Mouse (Mus musculus): ENCODE measurements around the gene BC034090. TPM values are rescaled to one million over a fixed set of nuclear protein-coding genes. Genes with fewer than 3 reads are reported as not detected.
A peak's percentile ranks its signal among the peaks of the same experiment; 100 is the strongest.

BC034090 gene
- polyA plus RNA-seq, 1 experiment = 92.2 TPM

DNA sequence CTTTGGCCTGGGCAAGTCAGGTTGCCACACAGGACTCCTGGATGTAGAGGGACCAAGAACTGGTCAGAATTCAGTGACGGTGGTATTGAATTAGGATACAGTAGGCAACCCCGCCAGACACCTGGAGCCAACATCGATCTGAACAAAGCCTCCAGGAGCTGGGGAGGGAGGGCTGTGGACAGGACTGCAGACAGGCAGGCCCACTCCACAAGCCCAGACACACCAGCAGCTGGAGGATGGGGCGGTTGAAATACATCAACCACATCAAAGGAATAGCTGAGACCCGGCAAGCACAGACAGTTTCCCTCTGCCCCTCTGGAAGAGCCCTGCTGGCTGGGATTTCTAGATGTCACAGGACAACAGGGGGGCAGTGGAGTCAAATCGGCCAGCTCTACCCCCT is 27.4 kb downstream of the BC034090 start:
- Histone ChIP-seq H3K27ac (ENCODE audit: insufficient read depth, low read depth, low read length) (peak overlapping the region; percentile 26), H3K4me1 (ENCODE audit: control insufficient read depth, insufficient read depth, low read length) (peaks cover 34% of the 10 kb centered on the region; the same call in 1 of the 2 replicates), H3K4me3 (ENCODE audit: insufficient read depth, low read depth, low read length) (no peak overlapping the region), H3K27me3 (replicated peaks; ENCODE audit: control insufficient read depth, insufficient read depth, low read length) (no peaks in the 10 kb centered on the region), H3K36me3 (ENCODE audit: control insufficient read depth, insufficient read depth, low read length) (peaks cover 2% of the 10 kb centered on the region; the same call in 1 of the 2 replicates)
- no peak for TF ChIP-seq CTCF (conservative IDR thresholded peaks at IDR 0.05; ENCODE audit: insufficient read depth, insufficient read length, low read depth, low read length)
- no peak for TF ChIP-seq POLR2A (IDR thresholded peaks at IDR 0.05; ENCODE audit: low read depth, low read length)
- 51% methylated on average over 6 of the region's 6 CpGs for WGBS
- no peak for DNase-seq

DNA sequence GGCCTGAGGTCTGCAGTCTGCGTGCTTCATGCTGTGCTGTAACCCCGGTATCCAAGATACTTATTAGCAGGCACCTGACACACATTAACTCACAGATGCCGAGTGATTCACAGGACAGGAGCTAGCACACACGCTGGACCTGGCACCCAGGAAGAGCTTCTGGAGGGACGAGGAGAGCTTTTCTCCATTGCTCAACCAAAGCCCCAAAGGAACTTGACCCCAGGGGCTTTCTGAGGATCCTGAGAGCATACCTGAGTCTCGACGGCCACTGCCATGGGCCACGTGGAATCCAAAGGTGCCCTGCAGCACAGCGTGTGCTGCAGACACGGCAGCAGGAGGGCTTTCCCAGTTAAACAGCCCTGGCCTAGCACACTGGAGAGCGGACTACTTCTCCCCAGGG is 27.9 kb downstream of the BC034090 start:
- Histone ChIP-seq H3K27me3 (replicated peaks; ENCODE audit: control insufficient read depth, insufficient read depth, low read length) (no peaks in the 10 kb centered on the region), H3K36me3 (ENCODE audit: control insufficient read depth, insufficient read depth, low read length) (peaks cover 2% of the 10 kb centered on the region; the same call in 1 of the 2 replicates), H3K27ac (ENCODE audit: insufficient read depth, low read depth, low read length) (peak overlapping the region; percentile 26), H3K4me1 (ENCODE audit: control insufficient read depth, insufficient read depth, low read length) (peaks cover 34% of the 10 kb centered on the region; the same call in 1 of the 2 replicates), H3K4me3 (ENCODE audit: insufficient read depth, low read depth, low read length) (no peak overlapping the region)
- TF ChIP-seq POLR2A (IDR thresholded peaks at IDR 0.05; ENCODE audit: low read depth, low read length) = no peak
- no peak for TF ChIP-seq CTCF (conservative IDR thresholded peaks at IDR 0.05; ENCODE audit: insufficient read depth, insufficient read length, low read depth, low read length)
- DNase-seq = peak; percentile 89
- 37% methylated on average over 11 of the region's 11 CpGs for WGBS

DNA sequence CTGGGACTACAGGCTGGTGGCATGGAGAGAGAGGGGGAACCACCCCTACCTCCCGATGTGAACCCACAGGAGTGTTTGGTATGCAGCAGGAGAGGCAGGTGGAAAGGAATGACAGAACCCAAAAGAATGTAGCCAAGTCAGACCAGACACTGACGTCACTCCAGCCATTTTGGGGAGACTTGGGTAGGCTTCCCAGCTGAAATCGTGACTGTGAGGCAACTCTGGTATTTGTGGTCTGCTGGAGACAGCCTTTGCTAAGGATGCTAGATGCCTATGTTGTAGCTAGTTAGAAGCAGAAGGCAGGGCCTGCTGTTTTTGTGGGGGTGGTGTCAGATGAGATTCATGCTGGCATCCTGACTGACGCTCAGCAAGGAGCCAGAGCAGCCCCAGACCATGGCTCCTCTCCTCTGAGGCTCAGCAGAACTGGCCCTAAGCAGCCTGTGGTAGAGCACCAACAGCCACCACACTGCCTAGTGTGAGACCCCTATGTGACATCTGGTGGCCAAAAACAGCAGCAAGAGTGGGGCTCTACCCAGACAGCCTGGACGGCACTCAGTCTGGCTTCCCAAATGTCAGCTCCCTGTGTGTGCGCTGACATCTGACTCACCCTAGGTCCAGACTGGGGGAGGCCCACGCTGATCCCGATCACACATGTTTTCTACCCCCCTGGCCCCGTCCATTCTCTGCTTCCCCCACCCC is 29.0 kb downstream of the BC034090 start:
- WGBS = 49% methylated on average over 9 of the region's 9 CpGs

DNA sequence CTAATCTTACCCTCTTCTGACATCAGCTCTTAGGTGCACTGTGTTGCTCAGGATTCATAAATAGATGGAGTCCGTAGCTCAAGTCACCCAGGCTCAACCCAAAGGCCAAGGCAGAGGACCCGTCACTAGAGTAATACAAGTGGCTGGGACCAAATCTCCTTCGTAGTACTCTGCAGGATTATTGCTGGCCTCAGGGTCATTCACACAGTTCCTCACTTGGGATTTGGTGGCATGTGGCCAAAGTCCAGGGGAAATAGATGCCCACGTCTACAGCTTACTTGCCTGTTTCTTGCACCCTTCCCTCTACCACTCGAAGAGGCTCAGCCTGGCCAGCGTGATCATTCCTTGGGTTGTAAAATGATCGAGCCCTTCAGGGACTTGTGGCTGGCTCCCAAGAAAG is 30.3 kb downstream of the BC034090 start:
- H3K36me3 ChIP-seq (ENCODE audit: control insufficient read depth, insufficient read depth, low read length) = peaks cover 2% of the 10 kb centered on the region; the same call in 1 of the 2 replicates
- H3K27me3 ChIP-seq (replicated peaks; ENCODE audit: control insufficient read depth, insufficient read depth, low read length) = no peaks in the 10 kb centered on the region
- no peak overlapping the region for H3K27ac ChIP-seq (ENCODE audit: insufficient read depth, low read depth, low read length)
- TF ChIP-seq CTCF (conservative IDR thresholded peaks at IDR 0.05; ENCODE audit: insufficient read depth, insufficient read length, low read depth, low read length) (no peak), POLR2A (IDR thresholded peaks at IDR 0.05; ENCODE audit: low read depth, low read length) (no peak)
- peak; percentile 56 for DNase-seq
- H3K4me3 ChIP-seq (ENCODE audit: insufficient read depth, low read depth, low read length) = no peak overlapping the region
- WGBS = 37% methylated on average over 7 of the region's 7 CpGs
- H3K4me1 ChIP-seq (ENCODE audit: control insufficient read depth, insufficient read depth, low read length) = peaks cover 28% of the 10 kb centered on the region; the same call in 1 of the 2 replicates

More for the DNA sequence above, 29.0 kb downstream of the BC034090 start:
- Histone ChIP-seq H3K27ac (ENCODE audit: insufficient read depth, low read depth, low read length) (no peak overlapping the region), H3K36me3 (ENCODE audit: control insufficient read depth, insufficient read depth, low read length) (peaks cover 2% of the 10 kb centered on the region; the same call in 1 of the 2 replicates), H3K27me3 (replicated peaks; ENCODE audit: control insufficient read depth, insufficient read depth, low read length) (no peaks in the 10 kb centered on the region), H3K4me3 (ENCODE audit: insufficient read depth, low read depth, low read length) (no peak overlapping the region), H3K4me1 (ENCODE audit: control insufficient read depth, insufficient read depth, low read length) (peaks cover 34% of the 10 kb centered on the region; the same call in 1 of the 2 replicates)
- TF ChIP-seq POLR2A (IDR thresholded peaks at IDR 0.05; ENCODE audit: low read depth, low read length) = no peak
- TF ChIP-seq CTCF (conservative IDR thresholded peaks at IDR 0.05; ENCODE audit: insufficient read depth, insufficient read length, low read depth, low read length) = no peak
- peak; percentile 40 for DNase-seq

DNA sequence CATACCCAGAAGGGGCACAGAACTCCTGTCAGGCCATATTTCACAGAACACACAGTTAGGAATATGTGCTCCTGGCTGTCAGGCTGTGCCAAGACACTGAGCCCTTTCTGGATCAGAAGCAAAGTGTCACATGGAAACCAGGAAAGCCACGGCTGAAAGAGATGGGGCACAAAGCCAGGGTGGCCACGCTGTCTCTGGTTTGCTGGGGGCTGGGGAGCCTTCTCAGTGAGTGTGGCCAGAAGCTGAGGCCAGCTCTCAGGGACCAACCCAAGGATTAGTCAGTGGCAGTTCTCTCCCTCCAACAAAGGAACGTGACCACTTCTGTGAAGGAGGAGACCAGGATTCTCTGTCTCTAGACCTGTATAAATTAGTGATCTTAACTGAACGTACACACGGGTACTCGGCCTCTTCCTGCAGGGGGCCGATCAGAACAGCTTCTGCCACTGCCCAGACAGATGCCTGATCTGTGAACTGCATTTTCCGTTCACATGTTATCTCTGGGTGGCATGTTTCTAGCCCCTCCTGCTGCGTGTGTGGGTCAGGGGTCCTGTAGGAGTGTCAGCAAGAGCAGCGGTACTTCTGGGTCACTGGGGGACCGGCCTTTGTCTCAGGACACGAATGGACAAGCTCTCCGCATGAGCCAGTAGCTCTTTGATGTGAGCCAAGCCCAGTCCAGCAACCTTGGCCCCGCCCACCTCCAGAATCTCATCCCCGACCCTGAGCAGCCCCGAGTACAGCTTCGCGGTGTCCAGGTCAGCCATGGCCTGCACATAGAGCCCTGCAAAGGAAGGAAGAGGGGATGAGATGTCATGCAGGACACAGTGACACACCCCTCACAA is 31.1 kb downstream of the BC034090 start:
- Histone ChIP-seq H3K4me3 (ENCODE audit: insufficient read depth, low read depth, low read length) (no peak overlapping the region), H3K4me1 (ENCODE audit: control insufficient read depth, insufficient read depth, low read length) (peaks cover 28% of the 10 kb centered on the region; the same call in 1 of the 2 replicates)

DNA sequence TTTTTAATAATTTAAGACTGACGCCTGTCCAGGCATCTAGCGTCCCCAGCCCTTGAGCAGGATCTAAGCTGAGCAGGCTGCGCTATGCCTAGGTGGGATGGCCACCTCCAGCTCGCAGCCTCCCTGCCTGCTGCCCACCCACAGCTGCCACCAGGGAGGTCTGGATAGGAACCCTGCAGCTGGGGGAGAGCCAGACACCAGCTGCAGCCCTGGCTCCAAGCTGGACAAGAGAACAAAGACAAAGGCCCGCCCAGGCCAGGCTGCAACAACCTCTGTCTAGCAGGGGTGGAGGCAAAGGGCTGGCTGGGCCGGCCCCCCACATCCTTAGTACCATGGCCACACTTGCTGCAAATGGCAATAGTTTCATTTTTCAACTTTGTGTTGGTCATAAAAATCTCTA is 31.8 kb downstream of the BC034090 start:
- Histone ChIP-seq H3K4me3 (ENCODE audit: insufficient read depth, low read depth, low read length) (no peak overlapping the region), H3K27me3 (replicated peaks; ENCODE audit: control insufficient read depth, insufficient read depth, low read length) (no peaks in the 10 kb centered on the region), H3K36me3 (ENCODE audit: control insufficient read depth, insufficient read depth, low read length) (peaks cover 2% of the 10 kb centered on the region; the same call in 1 of the 2 replicates), H3K4me1 (ENCODE audit: control insufficient read depth, insufficient read depth, low read length) (peaks cover 24% of the 10 kb centered on the region; the same call in 1 of the 2 replicates), H3K27ac (ENCODE audit: insufficient read depth, low read depth, low read length) (no peak overlapping the region)
- no peak for TF ChIP-seq CTCF (conservative IDR thresholded peaks at IDR 0.05; ENCODE audit: insufficient read depth, insufficient read length, low read depth, low read length)
- TF ChIP-seq POLR2A (IDR thresholded peaks at IDR 0.05; ENCODE audit: low read depth, low read length) = no peak
- 63% methylated on average over 6 of the region's 6 CpGs for WGBS
- DNase-seq = no peak

More for the DNA sequence above, 31.1 kb downstream of the BC034090 start:
- Histone ChIP-seq H3K27ac (ENCODE audit: insufficient read depth, low read depth, low read length) (no peak overlapping the region), H3K36me3 (ENCODE audit: control insufficient read depth, insufficient read depth, low read length) (peaks cover 2% of the 10 kb centered on the region; the same call in 1 of the 2 replicates), H3K27me3 (replicated peaks; ENCODE audit: control insufficient read depth, insufficient read depth, low read length) (no peaks in the 10 kb centered on the region)
- TF ChIP-seq CTCF (conservative IDR thresholded peaks at IDR 0.05; ENCODE audit: insufficient read depth, insufficient read length, low read depth, low read length) (no peak), POLR2A (IDR thresholded peaks at IDR 0.05; ENCODE audit: low read depth, low read length) (no peak)
- WGBS = 32% methylated on average over 18 of the region's 18 CpGs
- DNase-seq = no peak
